Mouse (Mus musculus): ENCODE measurements around the gene Slc15a2. TPM values are rescaled to one million over a fixed set of nuclear protein-coding genes. Genes with fewer than 3 reads are reported as not detected.

Slc15a2 gene
- polyA plus RNA-seq, 1 experiment from 2014 or later: 6.0 TPM

DNA sequence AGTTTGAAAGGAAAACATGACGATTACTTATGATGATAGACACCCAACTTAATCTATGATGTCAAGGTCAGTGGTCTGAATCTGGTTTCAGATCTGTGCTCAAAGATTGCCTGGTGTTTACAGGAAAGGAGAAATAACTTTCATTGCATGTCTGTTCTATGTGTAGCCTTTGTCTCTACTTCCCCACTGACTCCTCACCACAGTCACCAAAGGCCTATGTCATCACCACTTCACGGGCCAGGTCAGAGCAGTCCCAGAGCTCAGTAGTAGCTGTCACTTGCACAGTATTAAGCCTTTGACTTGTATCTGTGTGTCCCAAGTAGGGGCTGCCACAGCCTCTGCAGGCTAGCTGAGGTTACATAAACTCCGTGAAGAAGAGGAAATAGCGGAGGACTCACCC, 67.3 kb downstream of the Slc15a2 start:
- H3K27ac ChIP-seq: no peak overlapping the region
- no peaks in the 10 kb centered on the region for H3K9me3 ChIP-seq
- H3K4me1 ChIP-seq (replicated peaks): no peaks in the 10 kb centered on the region
- no peak for ATAC-seq
- H3K4me2 ChIP-seq (replicated peaks): no peak overlapping the region
- H3K36me3 ChIP-seq: no peaks in the 10 kb centered on the region
- H3K9ac ChIP-seq (replicated peaks): no peak overlapping the region
- H3K27me3 ChIP-seq: no peaks in the 10 kb centered on the region
- 89% methylated on average over 4 of the region's 4 CpGs for WGBS
- no peak overlapping the region for H3K4me3 ChIP-seq (replicated peaks)

DNA sequence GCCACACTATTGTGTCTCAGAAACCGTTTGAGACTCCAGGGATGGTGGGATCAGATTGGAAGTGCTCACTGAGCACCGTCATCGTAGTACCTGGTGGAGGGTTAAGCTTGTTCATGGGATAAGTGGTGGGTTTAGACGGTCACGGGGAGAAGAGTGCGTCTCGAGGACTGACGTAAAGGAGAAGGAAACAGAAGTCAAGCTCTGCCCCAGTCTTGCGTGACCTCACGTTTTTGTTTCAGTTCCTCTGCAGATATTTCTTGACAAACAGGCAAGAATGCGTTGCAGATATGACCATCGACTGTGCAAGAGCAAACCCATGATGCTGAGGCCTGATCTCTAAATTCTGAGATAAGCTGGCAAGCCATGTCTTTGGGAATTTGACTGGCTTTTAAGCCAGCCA, 73.0 kb downstream of the Slc15a2 start:
- no peaks in the 10 kb centered on the region for H3K27me3 ChIP-seq
- no peaks in the 10 kb centered on the region for H3K36me3 ChIP-seq
- no peak overlapping the region for H3K9ac ChIP-seq (replicated peaks)
- no peak for ATAC-seq
- H3K9me3 ChIP-seq: no peaks in the 10 kb centered on the region
- WGBS: 94% methylated on average over 12 of the region's 12 CpGs
- H3K27ac ChIP-seq: no peak overlapping the region
- H3K4me3 ChIP-seq (replicated peaks): no peak overlapping the region
- no peaks in the 10 kb centered on the region for H3K4me1 ChIP-seq (replicated peaks)
- H3K4me2 ChIP-seq (replicated peaks): no peak overlapping the region

DNA sequence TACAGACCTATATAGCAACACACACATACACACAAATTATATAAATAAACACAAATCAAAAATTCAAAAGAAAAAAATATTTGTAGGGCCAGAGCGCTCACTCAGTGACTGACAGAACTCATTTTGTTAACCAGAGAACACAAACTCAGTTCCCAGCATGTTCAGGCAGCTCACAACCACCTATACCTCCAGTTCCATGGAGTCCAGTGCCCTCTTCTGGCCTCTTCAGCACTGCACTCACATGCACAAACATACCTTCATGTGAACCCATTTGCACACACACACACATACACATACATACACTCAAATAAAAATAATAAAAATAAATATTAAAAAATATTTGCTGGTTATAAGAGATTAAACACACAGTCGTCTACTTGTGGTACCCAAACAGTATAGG, 74.0 kb downstream of the Slc15a2 start:
- no peaks in the 10 kb centered on the region for H3K4me1 ChIP-seq (replicated peaks)
- H3K9ac ChIP-seq (replicated peaks): no peak overlapping the region
- 94% methylated on average over 2 of the region's 2 CpGs for WGBS
- no peak overlapping the region for H3K4me3 ChIP-seq (replicated peaks)
- no peaks in the 10 kb centered on the region for H3K27me3 ChIP-seq
- no peak overlapping the region for H3K4me2 ChIP-seq (replicated peaks)
- ATAC-seq: no peak
- H3K36me3 ChIP-seq: no peaks in the 10 kb centered on the region
- H3K9me3 ChIP-seq: no peaks in the 10 kb centered on the region
- no peak overlapping the region for H3K27ac ChIP-seq

DNA sequence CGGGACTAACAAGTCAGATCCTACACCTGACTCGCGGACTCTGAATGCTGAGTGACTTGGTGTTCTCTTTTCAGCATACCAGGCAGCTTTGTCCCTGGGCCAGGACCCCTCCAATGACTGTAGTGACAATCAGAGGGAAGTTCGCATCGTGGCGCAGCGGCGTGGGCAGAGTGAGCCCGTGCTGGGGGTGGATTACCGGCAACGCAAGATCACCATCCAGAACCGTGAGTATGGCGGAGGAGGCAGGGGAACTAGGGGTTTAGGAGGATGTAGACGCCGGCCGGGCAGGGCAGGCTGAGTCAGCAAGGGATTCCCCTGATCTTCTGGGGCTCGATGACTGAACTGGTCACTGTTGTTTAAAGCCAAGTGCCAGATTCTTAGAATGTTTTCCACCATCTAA, 75.4 kb downstream of the Slc15a2 start:
- Histone ChIP-seq H3K9me3 (no peaks in the 10 kb centered on the region), H3K4me3 (replicated peaks) (no peak overlapping the region), H3K27ac (no peak overlapping the region), H3K27me3 (no peaks in the 10 kb centered on the region), H3K36me3 (no peaks in the 10 kb centered on the region), H3K4me2 (replicated peaks) (no peak overlapping the region), H3K4me1 (replicated peaks) (no peaks in the 10 kb centered on the region), H3K9ac (replicated peaks) (no peak overlapping the region)
- no peak for ATAC-seq
- 94% methylated on average over 17 of the region's 17 CpGs for WGBS

DNA sequence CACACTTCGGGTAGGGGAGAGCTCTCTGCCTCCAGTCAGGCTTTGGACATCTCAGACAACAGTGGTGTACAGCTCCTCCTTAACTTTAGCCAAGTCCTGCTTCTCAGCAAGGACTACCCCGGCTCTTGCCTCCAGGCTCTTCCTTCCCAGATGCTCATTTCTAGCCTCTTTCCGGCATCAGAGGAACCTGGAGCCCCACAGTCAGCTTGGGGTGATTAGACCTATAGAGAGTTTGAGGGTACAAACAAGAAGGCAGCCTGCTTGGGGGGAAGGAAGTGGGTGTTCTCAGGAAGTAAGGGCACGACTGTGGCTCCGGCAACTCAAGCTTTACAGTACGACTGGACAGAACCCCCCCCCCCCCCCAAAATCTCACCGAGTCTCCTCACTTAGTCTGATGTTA, 76.0 kb downstream of the Slc15a2 start:
- WGBS: 92% methylated on average over 7 of the region's 7 CpGs
- no peaks in the 10 kb centered on the region for H3K27me3 ChIP-seq
- ATAC-seq: no peak
- no peaks in the 10 kb centered on the region for H3K4me1 ChIP-seq (replicated peaks)
- no peak overlapping the region for H3K4me2 ChIP-seq (replicated peaks)
- H3K9me3 ChIP-seq: no peaks in the 10 kb centered on the region
- H3K27ac ChIP-seq: no peak overlapping the region
- no peaks in the 10 kb centered on the region for H3K36me3 ChIP-seq
- H3K4me3 ChIP-seq (replicated peaks): no peak overlapping the region
- no peak overlapping the region for H3K9ac ChIP-seq (replicated peaks)

DNA sequence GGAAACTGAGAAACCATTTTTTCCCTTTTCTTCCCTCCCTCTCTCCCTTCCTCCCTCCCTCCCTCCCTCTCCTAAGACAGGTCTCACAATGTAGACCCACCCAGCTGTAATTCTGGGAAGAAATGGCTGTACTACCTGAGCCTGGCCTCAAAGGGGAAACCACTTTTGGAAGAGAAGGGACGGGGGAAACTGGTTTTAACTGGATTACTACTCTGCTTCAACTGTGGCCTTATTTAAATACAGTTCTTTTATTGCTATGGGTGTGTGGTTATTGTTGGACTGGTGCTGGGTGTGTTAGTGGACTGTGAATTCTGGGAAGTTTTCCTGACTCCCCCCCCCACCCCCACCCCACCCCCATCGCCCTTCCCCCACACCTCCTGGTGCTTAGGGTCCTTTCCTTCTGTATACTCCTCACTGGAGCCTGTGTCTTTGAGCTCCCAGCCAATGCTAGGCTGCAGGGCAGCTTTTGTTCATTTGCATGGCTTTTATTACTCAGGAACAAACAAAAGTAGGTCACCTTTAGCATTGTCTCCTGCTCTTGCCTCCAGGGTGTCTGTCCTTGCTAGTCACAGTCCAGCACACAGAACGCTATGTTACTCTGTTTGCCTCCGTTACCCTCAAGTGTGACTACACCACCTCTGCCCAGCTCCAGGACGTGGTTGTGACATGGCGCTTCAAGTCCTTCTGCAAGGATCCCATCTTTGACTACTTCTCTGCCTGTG, 76.9 kb downstream of the Slc15a2 start:
- H3K9ac ChIP-seq (replicated peaks): no peak overlapping the region
- WGBS: 70% methylated on average over 6 of the region's 6 CpGs

DNA sequence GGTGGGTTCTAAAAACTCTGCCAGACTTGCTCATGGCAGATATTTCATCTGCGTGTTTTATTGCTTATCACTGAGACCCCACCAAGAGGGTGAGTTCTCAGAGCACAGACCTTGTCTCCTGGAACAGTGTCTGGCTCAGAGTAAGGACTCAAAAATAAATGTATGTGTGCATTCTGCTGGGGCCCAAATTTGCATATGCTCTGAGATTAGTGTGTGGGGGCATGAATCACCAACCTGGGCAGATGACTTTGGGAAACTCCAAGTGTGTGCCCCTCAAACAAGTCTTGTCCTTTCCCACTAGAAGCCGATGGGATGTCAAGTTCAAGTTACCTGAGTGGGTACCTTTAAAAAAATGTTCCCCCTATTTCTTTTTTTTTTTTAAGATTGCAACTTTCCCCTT, 84.3 kb downstream of the Slc15a2 start:
- Histone ChIP-seq H3K4me3 (replicated peaks) (no peak overlapping the region), H3K27me3 (peaks cover 4% of the 10 kb centered on the region), H3K4me1 (replicated peaks) (no peaks in the 10 kb centered on the region), H3K9ac (replicated peaks) (no peak overlapping the region), H3K9me3 (no peaks in the 10 kb centered on the region), H3K36me3 (no peaks in the 10 kb centered on the region), H3K4me2 (replicated peaks) (no peak overlapping the region), H3K27ac (no peak overlapping the region)
- no peak for ATAC-seq
- 93% methylated on average over 2 of the region's 2 CpGs for WGBS

More for the DNA sequence above, 76.9 kb downstream of the Slc15a2 start:
- Histone ChIP-seq H3K27me3 (no peaks in the 10 kb centered on the region), H3K4me3 (replicated peaks) (no peak overlapping the region), H3K27ac (no peak overlapping the region), H3K4me1 (replicated peaks) (no peaks in the 10 kb centered on the region), H3K9me3 (no peaks in the 10 kb centered on the region), H3K36me3 (no peaks in the 10 kb centered on the region), H3K4me2 (replicated peaks) (no peak overlapping the region)
- no peak for ATAC-seq

Small RNAs within 50 kb of the gene (microRNA-seq; reads per million reads assigned to microRNA genes)
- not detected for gene Gm22617

Other genes with a start within 250 kb of the Slc15a2 start
- 0.07 TPM in 1 of 2 replicates, not detected in the other for gene Casr, start 222.8 kb downstream of the Slc15a2 start, polyA plus RNA-seq (2015; fragmentation: Nextera tagmentation; extraction: Ambion mirVana)
- 1.4 and 1.8 TPM in 2 replicates for gene Cd86, start 118.9 kb downstream of the Slc15a2 start, polyA plus RNA-seq (2015; fragmentation: Nextera tagmentation; extraction: Ambion mirVana)
- gene Ildr1, start 91.0 kb downstream of the Slc15a2 start, polyA plus RNA-seq (2015; fragmentation: Nextera tagmentation; extraction: Ambion mirVana): not detected in 2 replicates
- gene Iqcb1, start 43.4 kb upstream of the Slc15a2 start, polyA plus RNA-seq (2015; fragmentation: Nextera tagmentation; extraction: Ambion mirVana): 64.3 and 72.5 TPM in 2 replicates
- 0.73 and 0.89 TPM in 2 replicates for gene Eaf2, start 90.0 kb upstream of the Slc15a2 start, polyA plus RNA-seq (2015; fragmentation: Nextera tagmentation; extraction: Ambion mirVana)
- gene Golgb1, start 90.2 kb upstream of the Slc15a2 start, polyA plus RNA-seq (2015; fragmentation: Nextera tagmentation; extraction: Ambion mirVana): 91.6 and 97.5 TPM in 2 replicates
- 1.4 and 1.8 TPM in 2 replicates for gene Hcls1, start 150.0 kb upstream of the Slc15a2 start, polyA plus RNA-seq (2015; fragmentation: Nextera tagmentation; extraction: Ambion mirVana)
- not detected in 2 replicates for gene Fbxo40, start 205.5 kb upstream of the Slc15a2 start, polyA plus RNA-seq (2015; fragmentation: Nextera tagmentation; extraction: Ambion mirVana)
- gene Polq, start 226.8 kb upstream of the Slc15a2 start, polyA plus RNA-seq (2015; fragmentation: Nextera tagmentation; extraction: Ambion mirVana): 4.3 and 4.7 TPM in 2 replicates